Mouse (Mus musculus): Measurements from ENCODE around the gene Atp6v0a4.

Atp6v0a4 gene

GRCm38 (mm10) chr6:38073592-38073991, 50.8 kb downstream of the Atp6v0a4 start:
- no peak for DNase-seq (ENCODE audit: low read depth, low spot score)

GRCm38 (mm10) chr6:38072137-38072796, 52.1 kb downstream of the Atp6v0a4 start:
- DNase-seq (ENCODE audit: low read depth, low spot score): no peak

- no peak for DNase-seq (ENCODE audit: low read depth, low spot score)
These were observed 53.1 kb downstream of the Atp6v0a4 start for GRCm38 (mm10) chr6:38071256-38071655.

GRCm38 (mm10) chr6:38066215-38066614, 58.2 kb downstream of the Atp6v0a4 start:
- DNase-seq (ENCODE audit: low read depth, low spot score): no peak

GRCm38 (mm10) chr6:38065501-38066122, 58.8 kb downstream of the Atp6v0a4 start:
- no peak for DNase-seq (ENCODE audit: low read depth, low spot score)

GRCm38 (mm10) chr6:38065122-38065500, 59.3 kb downstream of the Atp6v0a4 start:
- DNase-seq (ENCODE audit: low read depth, low spot score): no peak

- DNase-seq (ENCODE audit: low read depth, low spot score): no peak
These were observed 59.8 kb downstream of the Atp6v0a4 start for GRCm38 (mm10) chr6:38064621-38065020.

- DNase-seq (ENCODE audit: low read depth, low spot score): no peak
These were observed 65.6 kb downstream of the Atp6v0a4 start for GRCm38 (mm10) chr6:38058805-38059204.

- DNase-seq (ENCODE audit: low read depth, low spot score): no peak
These were observed 68.7 kb downstream of the Atp6v0a4 start for GRCm38 (mm10) chr6:38055471-38056330.

- no peak for DNase-seq (ENCODE audit: low read depth, low spot score)
These were observed 74.8 kb downstream of the Atp6v0a4 start for GRCm38 (mm10) chr6:38049601-38050000.

- DNase-seq (ENCODE audit: low read depth, low spot score): no peak
These were observed 75.4 kb downstream of the Atp6v0a4 start for GRCm38 (mm10) chr6:38048800-38049561.

GRCm38 (mm10) chr6:38048003-38048402, 76.4 kb downstream of the Atp6v0a4 start:
- no peak for DNase-seq (ENCODE audit: low read depth, low spot score)

- no peak for DNase-seq (ENCODE audit: low read depth, low spot score)
These were observed 77.5 kb downstream of the Atp6v0a4 start, which contains the start of gene Svopl for GRCm38 (mm10) chr6:38046838-38047237. Gene Svopl, minus strand, starts transcription at chr6:38046996.

- DNase-seq (ENCODE audit: low read depth, low spot score): no peak
These were observed 91.4 kb downstream of the Atp6v0a4 start for GRCm38 (mm10) chr6:38032801-38033566.

GRCm38 (mm10) chr6:38031924-38032540, 92.4 kb downstream of the Atp6v0a4 start:
- no peak for DNase-seq (ENCODE audit: low read depth, low spot score)

- DNase-seq (ENCODE audit: low read depth, low spot score): no peak
These were observed 96.2 kb downstream of the Atp6v0a4 start for GRCm38 (mm10) chr6:38028205-38028604.

- no peak for DNase-seq (ENCODE audit: low read depth, low spot score)
These were observed 96.6 kb downstream of the Atp6v0a4 start for GRCm38 (mm10) chr6:38027771-38028170.

- no peak for DNase-seq (ENCODE audit: low read depth, low spot score)
These were observed 101.1 kb downstream of the Atp6v0a4 start for GRCm38 (mm10) chr6:38023284-38023683.

- DNase-seq (ENCODE audit: low read depth, low spot score): no peak
These were observed 103.0 kb downstream of the Atp6v0a4 start for GRCm38 (mm10) chr6:38021406-38021805.

- DNase-seq (ENCODE audit: low read depth, low spot score): no peak
These were observed 111.6 kb downstream of the Atp6v0a4 start for GRCm38 (mm10) chr6:38012829-38013228.

Data from c-Kit-negative CD71-positive TER-119-positive erythroid progenitor cells, embryonic 14.5 days (primary cell).